Mouse (Mus musculus): ENCODE measurements around the gene Kcna3. TPM values are rescaled to one million over a fixed set of nuclear protein-coding genes. Genes with fewer than 3 reads are reported as not detected.

Kcna3 gene
- under 1 TPM; 0.23 to 0.84 TPM for total RNA-seq (2021)
- polyA plus RNA-seq (2012; rRNA removed), result 0.32 and 1.1 TPM in 2 replicates
- long read RNA-seq, result 0 reads

GRCm38 (mm10) chr3:107035521-107036457 is at the start of gene Kcna3:
Gene Kcna3, plus strand, starts transcription at chr3:107036169.
- Histone ChIP-seq H3K4me1 (ENCODE audit: control insufficient read depth, insufficient read depth, low read length) (no peaks in the 10 kb centered on the region), H3K9ac (ENCODE audit: low read depth, low read length) (peak within 1 kb of the TSS; percentile 67), H3K27me3 (ENCODE audit: control insufficient read depth, insufficient read depth, low read length) (peaks cover 15% of the 10 kb centered on the region), H3K36me3 (ENCODE audit: control insufficient read depth, insufficient read depth, low read length) (no peaks in the 10 kb centered on the region), H3K27ac (no peak within 1 kb of the TSS), H3K4me3 (peak within 1 kb of the TSS; percentile 57), H3K79me2 (replicated peaks; ENCODE audit: control insufficient read depth, insufficient read depth, low read length) (no peaks in the 10 kb centered on the region)
- intact Hi-C loops (cut with DNase I), result no loop called here
- no peak for TF ChIP-seq POLR2A (IDR thresholded peaks at IDR 0.05; ENCODE audit: insufficient read depth, low read depth, low read length)
- TF ChIP-seq CTCF (IDR thresholded peaks at IDR 0.05), result no peak
- no peak for TF ChIP-seq EP300 (IDR thresholded peaks at IDR 0.05; ENCODE audit: insufficient read depth, low read depth, low read length)
- 3% methylated on average over 77 of the region's 80 CpGs for WGBS
- peak; percentile 78 to 83 for DNase-seq

GRCm38 (mm10) chr3:106991334-106991733 is 44.6 kb upstream of the Kcna3 start:
- no peaks in the 10 kb centered on the region for H3K79me2 ChIP-seq (replicated peaks; ENCODE audit: control insufficient read depth, insufficient read depth, low read length)
- H3K27me3 ChIP-seq (ENCODE audit: control insufficient read depth, insufficient read depth, low read length), result no peaks in the 10 kb centered on the region
- 89% methylated on average over 1 of the region's 1 CpGs for WGBS
- no peaks in the 10 kb centered on the region for H3K36me3 ChIP-seq (ENCODE audit: control insufficient read depth, insufficient read depth, low read length)
- no peaks in the 10 kb centered on the region for H3K4me1 ChIP-seq (ENCODE audit: control insufficient read depth, insufficient read depth, low read length)
- no peak overlapping the region for H3K9ac ChIP-seq (ENCODE audit: low read depth, low read length)
- DNase-seq, result no peak
- H3K27ac ChIP-seq, result no peak overlapping the region
- intact Hi-C loops (cut with DNase I), result no loop called here
- H3K4me3 ChIP-seq, result no peak overlapping the region
- TF ChIP-seq EP300 (IDR thresholded peaks at IDR 0.05; ENCODE audit: insufficient read depth, low read depth, low read length), result no peak
- TF ChIP-seq CTCF (IDR thresholded peaks at IDR 0.05), result no peak
- TF ChIP-seq POLR2A (IDR thresholded peaks at IDR 0.05; ENCODE audit: insufficient read depth, low read depth, low read length), result no peak

GRCm38 (mm10) chr3:106995347-106995746 is 40.6 kb upstream of the Kcna3 start:
- Histone ChIP-seq H3K4me1 (ENCODE audit: control insufficient read depth, insufficient read depth, low read length) (no peaks in the 10 kb centered on the region), H3K36me3 (ENCODE audit: control insufficient read depth, insufficient read depth, low read length) (no peaks in the 10 kb centered on the region), H3K79me2 (replicated peaks; ENCODE audit: control insufficient read depth, insufficient read depth, low read length) (no peaks in the 10 kb centered on the region), H3K27me3 (ENCODE audit: control insufficient read depth, insufficient read depth, low read length) (no peaks in the 10 kb centered on the region), H3K4me3 (no peak overlapping the region), H3K9ac (ENCODE audit: low read depth, low read length) (no peak overlapping the region), H3K27ac (no peak overlapping the region)
- WGBS, result 69% methylated on average over 1 of the region's 1 CpGs
- TF ChIP-seq POLR2A (IDR thresholded peaks at IDR 0.05; ENCODE audit: insufficient read depth, low read depth, low read length) (no peak), EP300 (IDR thresholded peaks at IDR 0.05; ENCODE audit: insufficient read depth, low read depth, low read length) (no peak), CTCF (IDR thresholded peaks at IDR 0.05) (no peak)
- intact Hi-C loops (cut with DNase I), result no loop called here
- DNase-seq, result no peak

- intact Hi-C loops (cut with DNase I), result no loop called here
- H3K4me3 ChIP-seq, result no peak overlapping the region
- no peak for DNase-seq
- no peaks in the 10 kb centered on the region for H3K4me1 ChIP-seq (ENCODE audit: control insufficient read depth, insufficient read depth, low read length)
- WGBS, result 65% methylated on average over 2 of the region's 2 CpGs
- no peak for TF ChIP-seq EP300 (IDR thresholded peaks at IDR 0.05; ENCODE audit: insufficient read depth, low read depth, low read length)
- H3K27ac ChIP-seq, result no peak overlapping the region
- no peaks in the 10 kb centered on the region for H3K27me3 ChIP-seq (ENCODE audit: control insufficient read depth, insufficient read depth, low read length)
- no peak overlapping the region for H3K9ac ChIP-seq (ENCODE audit: low read depth, low read length)
- no peaks in the 10 kb centered on the region for H3K79me2 ChIP-seq (replicated peaks; ENCODE audit: control insufficient read depth, insufficient read depth, low read length)
- H3K36me3 ChIP-seq (ENCODE audit: control insufficient read depth, insufficient read depth, low read length), result no peaks in the 10 kb centered on the region
Observed at GRCm38 (mm10) chr3:106996186-106996585, 39.8 kb upstream of the Kcna3 start.

GRCm38 (mm10) chr3:106998370-106998769 is 37.6 kb upstream of the Kcna3 start:
- DNase-seq, result no peak
- WGBS, result 55% methylated on average over 1 of the region's 1 CpGs
- no peak overlapping the region for H3K9ac ChIP-seq (ENCODE audit: low read depth, low read length)
- no peak overlapping the region for H3K27ac ChIP-seq
- TF ChIP-seq EP300 (IDR thresholded peaks at IDR 0.05; ENCODE audit: insufficient read depth, low read depth, low read length), result no peak
- TF ChIP-seq CTCF (IDR thresholded peaks at IDR 0.05), result no peak
- no peak for TF ChIP-seq POLR2A (IDR thresholded peaks at IDR 0.05; ENCODE audit: insufficient read depth, low read depth, low read length)
- no peaks in the 10 kb centered on the region for H3K4me1 ChIP-seq (ENCODE audit: control insufficient read depth, insufficient read depth, low read length)
- no peaks in the 10 kb centered on the region for H3K36me3 ChIP-seq (ENCODE audit: control insufficient read depth, insufficient read depth, low read length)
- H3K4me3 ChIP-seq, result no peak overlapping the region
- intact Hi-C loops (cut with DNase I), result no loop called here
- H3K27me3 ChIP-seq (ENCODE audit: control insufficient read depth, insufficient read depth, low read length), result no peaks in the 10 kb centered on the region
- no peaks in the 10 kb centered on the region for H3K79me2 ChIP-seq (replicated peaks; ENCODE audit: control insufficient read depth, insufficient read depth, low read length)

GRCm38 (mm10) chr3:107000165-107000564 is 35.8 kb upstream of the Kcna3 start:
- Histone ChIP-seq H3K27me3 (ENCODE audit: control insufficient read depth, insufficient read depth, low read length) (no peaks in the 10 kb centered on the region), H3K9ac (ENCODE audit: low read depth, low read length) (no peak overlapping the region), H3K79me2 (replicated peaks; ENCODE audit: control insufficient read depth, insufficient read depth, low read length) (no peaks in the 10 kb centered on the region), H3K4me1 (ENCODE audit: control insufficient read depth, insufficient read depth, low read length) (no peaks in the 10 kb centered on the region), H3K36me3 (ENCODE audit: control insufficient read depth, insufficient read depth, low read length) (no peaks in the 10 kb centered on the region), H3K27ac (no peak overlapping the region), H3K4me3 (no peak overlapping the region)
- 31% methylated on average over 2 of the region's 2 CpGs for WGBS
- TF ChIP-seq EP300 (IDR thresholded peaks at IDR 0.05; ENCODE audit: insufficient read depth, low read depth, low read length) (no peak), POLR2A (IDR thresholded peaks at IDR 0.05; ENCODE audit: insufficient read depth, low read depth, low read length) (no peak), CTCF (IDR thresholded peaks at IDR 0.05) (no peak)
- no peak for DNase-seq
- intact Hi-C loops (cut with DNase I), result no loop called here

All from heart, adult 2 months (tissue).